Mouse (Mus musculus) embryonic facial prominence, embryonic 14.5 days (tissue): ENCODE data around the gene Nudt9. TPM values are rescaled to one million over a fixed set of nuclear protein-coding genes. Genes with fewer than 3 reads are reported as not detected.

ENCODE experiments used
- ATAC-seq: fragments of 200-750 bp; cut with Nextera tagmentation; 2 replicates; pipeline ENCODE4 v1.8.0; 2017; ENCODE audit warnings: low read depth, moderate number of reproducible peaks, moderate TSS enrichment
- DNase-seq: peaks from one replicate; pipeline ENCODE4 v3.0.0-alpha.2; 2015; ENCODE audit warnings: low spot score
- H3K27ac ChIP-seq: fragments of 300-500 bp; sonication (generic); replicated peaks from 2 replicates; pipeline ENCODE4 v1.5.1; 2014; ENCODE audit warnings: low read depth, mild to moderate bottlenecking, low read length, moderate library complexity
- H3K27me3 ChIP-seq: fragments of 300-500 bp; sonication (generic); replicated peaks from 2 replicates; pipeline ENCODE4 v1.6.1; 2014; ENCODE audit warnings: low read length; ENCODE audit not compliant: control insufficient read depth, insufficient read depth
- H3K36me3 ChIP-seq: fragments of 300-500 bp; sonication (generic); 2 replicates; pipeline ENCODE4 v1.6.1; 2014; ENCODE audit warnings: low read length, mixed read lengths; ENCODE audit not compliant: control insufficient read depth, insufficient read depth
- H3K4me1 ChIP-seq: fragments of 300-500 bp; sonication (generic); 2 replicates; pipeline ENCODE4 v1.6.1; 2014; ENCODE audit warnings: antibody characterized with exemption, low read length; ENCODE audit not compliant: control insufficient read depth, insufficient read depth
- H3K4me2 ChIP-seq: fragments of 300-500 bp; sonication (generic); 2 replicates; pipeline ENCODE4 v1.6.1; 2014; ENCODE audit warnings: low read depth, mild to moderate bottlenecking, low read length, moderate library complexity, mixed read lengths
- H3K4me3 ChIP-seq: fragments of 300-500 bp; sonication (generic); 2 replicates; pipeline ENCODE4 v1.5.1; 2014; ENCODE audit warnings: low read depth, mild to moderate bottlenecking, low read length
- H3K9ac ChIP-seq: fragments of 300-500 bp; sonication (generic); 2 replicates; pipeline ENCODE4 v1.6.1; 2014; ENCODE audit warnings: low read depth, mild to moderate bottlenecking, low read length, moderate library complexity, mixed read lengths
- H3K9me3 ChIP-seq: fragments of 300-500 bp; sonication (generic); 2 replicates; pipeline ENCODE4 v1.6.1; 2016; ENCODE audit warnings: low read length; ENCODE audit not compliant: control insufficient read depth
- WGBS: fragments of 180-500 bp; shearing (Covaris S2); extraction: QIAGEN DNeasy Blood & Tissue Kit; methylation state at CpG from one replicate; pipeline ENCODE4 v1.1.7; 2014; 5-methylcytosine and 5-hydroxymethylcytosine counted together
- polyA plus RNA-seq: library from polyadenylated mRNA; unstranded; fragments of >200 nt; fragmentation: Nextera tagmentation; extraction: Ambion mirVana; gene quantifications from 2 replicates; pipeline ENCODE4 v1.2.1, GENCODE M21; 2014

Nudt9 gene
- polyA plus RNA-seq, 1 experiment from 2014 or later: 56.8 TPM

GRCm38 (mm10) chr5:104047200-104048105, 1.3 kb downstream of the Nudt9 start:
- ATAC-seq (peak; percentile 2; the same call in 1 of the 2 replicates), DNase-seq (no peak)
- Histone ChIP-seq H3K36me3 (peaks cover 24% of the 10 kb centered on the region), H3K4me2 (peak overlapping the region; percentile 72), H3K27me3 (no peaks in the 10 kb centered on the region), H3K4me1 (peaks cover 18% of the 10 kb centered on the region; the same call in 1 of the 2 replicates), H3K27ac (peak overlapping the region; percentile 87), H3K9me3 (no peaks in the 10 kb centered on the region), H3K9ac (peak overlapping the region; percentile 92), H3K4me3 (peak overlapping the region; percentile 86)
- 4% methylated on average over 19 of the region's 19 CpGs for WGBS

GRCm38 (mm10) chr5:104048139-104048538, 2.0 kb downstream of the Nudt9 start:
- Histone ChIP-seq H3K4me1 (peaks cover 18% of the 10 kb centered on the region; the same call in 1 of the 2 replicates), H3K27ac (no peak overlapping the region), H3K4me3 (peak overlapping the region; percentile 86), H3K27me3 (no peaks in the 10 kb centered on the region), H3K9me3 (no peaks in the 10 kb centered on the region), H3K9ac (peak overlapping the region; percentile 92), H3K4me2 (peak overlapping the region; percentile 72), H3K36me3 (peaks cover 26% of the 10 kb centered on the region)
- 43% methylated on average over 4 of the region's 4 CpGs for WGBS
- ATAC-seq (no peak), DNase-seq (no peak)

GRCm38 (mm10) chr5:104052956-104053355, 6.8 kb downstream of the Nudt9 start:
- Histone ChIP-seq H3K4me3 (no peak overlapping the region), H3K36me3 (peaks cover 37% of the 10 kb centered on the region), H3K27ac (no peak overlapping the region), H3K4me2 (no peak overlapping the region), H3K9ac (no peak overlapping the region), H3K9me3 (no peaks in the 10 kb centered on the region), H3K27me3 (no peaks in the 10 kb centered on the region), H3K4me1 (peaks cover 5% of the 10 kb centered on the region; the same call in 1 of the 2 replicates)
- 63% methylated on average over 8 of the region's 8 CpGs for WGBS
- ATAC-seq (no peak), DNase-seq (no peak)

GRCm38 (mm10) chr5:104054938-104055337, 8.8 kb downstream of the Nudt9 start:
- H3K4me1 ChIP-seq: no peaks in the 10 kb centered on the region
- H3K36me3 ChIP-seq: peaks cover 53% of the 10 kb centered on the region
- no peaks in the 10 kb centered on the region for H3K9me3 ChIP-seq
- WGBS: 95% methylated on average over 4 of the region's 4 CpGs
- H3K4me2 ChIP-seq: no peak overlapping the region
- H3K9ac ChIP-seq: no peak overlapping the region
- no peak overlapping the region for H3K27ac ChIP-seq
- no peaks in the 10 kb centered on the region for H3K27me3 ChIP-seq
- no peak overlapping the region for H3K4me3 ChIP-seq
- ATAC-seq (no peak), DNase-seq (no peak)

- H3K4me2 ChIP-seq: no peak overlapping the region
- no peaks in the 10 kb centered on the region for H3K4me1 ChIP-seq
- 78% methylated on average over 4 of the region's 4 CpGs for WGBS
- no peaks in the 10 kb centered on the region for H3K27me3 ChIP-seq
- no peaks in the 10 kb centered on the region for H3K9me3 ChIP-seq
- H3K9ac ChIP-seq: no peak overlapping the region
- H3K36me3 ChIP-seq: peaks cover 48% of the 10 kb centered on the region
- H3K4me3 ChIP-seq: no peak overlapping the region
- ATAC-seq (no peak), DNase-seq (no peak)
- no peak overlapping the region for H3K27ac ChIP-seq
Observed at GRCm38 (mm10) chr5:104055816-104056215, 9.7 kb downstream of the Nudt9 start.

- no peaks in the 10 kb centered on the region for H3K27me3 ChIP-seq
- H3K4me2 ChIP-seq: no peak overlapping the region
- H3K9me3 ChIP-seq: no peaks in the 10 kb centered on the region
- H3K4me1 ChIP-seq: no peaks in the 10 kb centered on the region
- peaks cover 48% of the 10 kb centered on the region for H3K36me3 ChIP-seq
- ATAC-seq (no peak), DNase-seq (no peak)
- H3K27ac ChIP-seq: no peak overlapping the region
- H3K9ac ChIP-seq: no peak overlapping the region
- 81% methylated on average over 7 of the region's 7 CpGs for WGBS
- no peak overlapping the region for H3K4me3 ChIP-seq
Observed at GRCm38 (mm10) chr5:104056295-104056694, 10.2 kb downstream of the Nudt9 start.

GRCm38 (mm10) chr5:104058021-104058420, 11.9 kb downstream of the Nudt9 start:
- DNase-seq (no peak), ATAC-seq (no peak)
- no peaks in the 10 kb centered on the region for H3K27me3 ChIP-seq
- WGBS: 64% methylated on average over 15 of the region's 15 CpGs
- H3K27ac ChIP-seq: no peak overlapping the region
- H3K4me1 ChIP-seq: no peaks in the 10 kb centered on the region
- H3K36me3 ChIP-seq: peaks cover 45% of the 10 kb centered on the region
- no peak overlapping the region for H3K4me2 ChIP-seq
- no peak overlapping the region for H3K9ac ChIP-seq
- H3K9me3 ChIP-seq: no peaks in the 10 kb centered on the region
- no peak overlapping the region for H3K4me3 ChIP-seq

- 86% methylated on average over 9 of the region's 9 CpGs for WGBS
- no peaks in the 10 kb centered on the region for H3K9me3 ChIP-seq
- H3K4me1 ChIP-seq: no peaks in the 10 kb centered on the region
- H3K4me3 ChIP-seq: no peak overlapping the region
- ATAC-seq: no peak
- no peak overlapping the region for H3K27ac ChIP-seq
- H3K36me3 ChIP-seq: peaks cover 50% of the 10 kb centered on the region
- no peak overlapping the region for H3K4me2 ChIP-seq
- DNase-seq: no peak
- H3K9ac ChIP-seq: no peak overlapping the region
- H3K27me3 ChIP-seq: no peaks in the 10 kb centered on the region
Observed at GRCm38 (mm10) chr5:104059628-104060027, 13.5 kb downstream of the Nudt9 start.

GRCm38 (mm10) chr5:104060429-104060828, 14.3 kb downstream of the Nudt9 start:
- no peak overlapping the region for H3K4me2 ChIP-seq
- WGBS: 93% methylated on average over 5 of the region's 5 CpGs
- ATAC-seq (no peak), DNase-seq (no peak)
- H3K27me3 ChIP-seq: no peaks in the 10 kb centered on the region
- H3K9ac ChIP-seq: no peak overlapping the region
- H3K4me1 ChIP-seq: no peaks in the 10 kb centered on the region
- peaks cover 50% of the 10 kb centered on the region for H3K36me3 ChIP-seq
- H3K4me3 ChIP-seq: no peak overlapping the region
- no peaks in the 10 kb centered on the region for H3K9me3 ChIP-seq
- no peak overlapping the region for H3K27ac ChIP-seq
